Mouse (Mus musculus) embryonic facial prominence, embryonic 12.5 days (tissue): ENCODE results near the gene Dnah10. TPM values are rescaled to one million over a fixed set of nuclear protein-coding genes. Genes with fewer than 3 reads are reported as not detected.

Experiments
- ATAC-seq: fragments of 200-750 bp; cut with Nextera tagmentation; 2 replicates; pipeline ENCODE4 v1.8.0; 2017; ENCODE audit not compliant: insufficient number of reproducible peaks, insufficient read depth, low FRiP score, low TSS enrichment
- H3K27ac ChIP-seq: fragments of 300-500 bp; sonication (generic); 2 replicates; pipeline ENCODE4 v1.5.1; 2016; ENCODE audit warnings: mild to moderate bottlenecking
- H3K27me3 ChIP-seq: fragments of 300-500 bp; sonication (generic); 2 replicates; pipeline ENCODE4 v1.6.1; 2016; ENCODE audit warnings: mild to moderate bottlenecking, moderate library complexity
- H3K36me3 ChIP-seq: fragments of 300-500 bp; sonication (generic); 2 replicates; pipeline ENCODE4 v1.6.1; 2016; ENCODE audit warnings: mild to moderate bottlenecking
- H3K4me1 ChIP-seq: fragments of 300-500 bp; sonication (generic); 2 replicates; pipeline ENCODE4 v1.6.1; 2016
- H3K4me2 ChIP-seq: fragments of 300-500 bp; sonication (generic); replicated peaks from 2 replicates; pipeline ENCODE4 v1.6.1; 2016; ENCODE audit warnings: mild to moderate bottlenecking, moderate library complexity
- H3K4me3 ChIP-seq: fragments of 300-500 bp; sonication (generic); 2 replicates; pipeline ENCODE4 v1.5.1; 2016; ENCODE audit warnings: mild to moderate bottlenecking
- H3K9ac ChIP-seq: fragments of 300-500 bp; sonication (generic); 2 replicates; pipeline ENCODE4 v1.6.1; 2016; ENCODE audit warnings: mild to moderate bottlenecking, moderate library complexity
- H3K9me3 ChIP-seq: fragments of 300-500 bp; sonication (generic); 2 replicates; pipeline ENCODE4 v1.6.1; 2016; ENCODE audit warnings: mild to moderate bottlenecking, moderate library complexity
- WGBS: fragments of 180-500 bp; shearing (Covaris S2); methylation state at CpG from one replicate; pipeline ENCODE4 v1.1.7; 2016; 5-methylcytosine and 5-hydroxymethylcytosine counted together
- polyA plus RNA-seq: library from polyadenylated mRNA; unstranded; fragments of >200 nt; fragmentation: Nextera tagmentation; extraction: Ambion mirVana; gene quantifications from 2 replicates; pipeline ENCODE4 v1.2.1, GENCODE M21; 2016

The Dnah10 gene
- polyA plus RNA-seq, 1 experiment from 2014 or later = 0.08 TPM

- Histone ChIP-seq H3K4me2 (no peak overlapping the region), H3K27me3 (no peaks in the 10 kb centered on the region), H3K36me3 (peaks cover 29% of the 10 kb centered on the region; the same call in 1 of the 2 replicates), H3K4me1 (no peaks in the 10 kb centered on the region), H3K27ac (no peak overlapping the region), H3K9ac (no peak overlapping the region), H3K9me3 (no peaks in the 10 kb centered on the region), H3K4me3 (no peak overlapping the region)
- no peak for ATAC-seq
- 90% methylated on average over 3 of the region's 3 CpGs for WGBS
Observed at GRCm38 (mm10) chr5:124873096-124873495, 148.2 kb downstream of the Dnah10 start.

GRCm38 (mm10) chr5:124873890-124874601, 149.2 kb downstream of the Dnah10 start:
- Histone ChIP-seq H3K9me3 (no peaks in the 10 kb centered on the region), H3K4me3 (no peak overlapping the region), H3K27me3 (no peaks in the 10 kb centered on the region), H3K4me2 (no peak overlapping the region), H3K9ac (no peak overlapping the region), H3K27ac (no peak overlapping the region), H3K36me3 (peaks cover 32% of the 10 kb centered on the region), H3K4me1 (no peaks in the 10 kb centered on the region)
- ATAC-seq = no peak
- WGBS = 92% methylated on average over 6 of the region's 6 CpGs

- WGBS = 88% methylated on average over 4 of the region's 4 CpGs
- H3K4me3 ChIP-seq = no peak overlapping the region
- no peaks in the 10 kb centered on the region for H3K4me1 ChIP-seq
- ATAC-seq = no peak
- H3K9me3 ChIP-seq = no peaks in the 10 kb centered on the region
- H3K27me3 ChIP-seq = no peaks in the 10 kb centered on the region
- peaks cover 48% of the 10 kb centered on the region for H3K36me3 ChIP-seq
- no peak overlapping the region for H3K27ac ChIP-seq
- H3K4me2 ChIP-seq = no peak overlapping the region
- no peak overlapping the region for H3K9ac ChIP-seq
Observed at GRCm38 (mm10) chr5:124879251-124879650, 154.4 kb downstream of the Dnah10 start.

GRCm38 (mm10) chr5:124879801-124880200, 154.9 kb downstream of the Dnah10 start:
- no peak overlapping the region for H3K4me2 ChIP-seq
- no peaks in the 10 kb centered on the region for H3K27me3 ChIP-seq
- no peak overlapping the region for H3K9ac ChIP-seq
- no peak for ATAC-seq
- 89% methylated on average over 6 of the region's 6 CpGs for WGBS
- no peak overlapping the region for H3K27ac ChIP-seq
- H3K9me3 ChIP-seq = no peaks in the 10 kb centered on the region
- H3K4me3 ChIP-seq = no peak overlapping the region
- H3K4me1 ChIP-seq = no peaks in the 10 kb centered on the region
- peaks cover 52% of the 10 kb centered on the region for H3K36me3 ChIP-seq

- Histone ChIP-seq H3K4me3 (no peak overlapping the region), H3K27ac (no peak overlapping the region), H3K9ac (no peak overlapping the region), H3K9me3 (no peaks in the 10 kb centered on the region), H3K27me3 (no peaks in the 10 kb centered on the region), H3K4me1 (no peaks in the 10 kb centered on the region), H3K4me2 (no peak overlapping the region), H3K36me3 (peaks cover 73% of the 10 kb centered on the region)
- WGBS = 91% methylated on average over 6 of the region's 6 CpGs
- no peak for ATAC-seq
Observed at GRCm38 (mm10) chr5:124883877-124884276, 159.0 kb downstream of the Dnah10 start.

Other genes with a start within 250 kb of the Dnah10 start
- gene Rilpl2, start 246.7 kb upstream of the Dnah10 start, polyA plus RNA-seq = 29.5 and 30.7 TPM in 2 replicates
- 26.5 and 27.2 TPM in 2 replicates for gene Snrnp35, start 242.0 kb upstream of the Dnah10 start, polyA plus RNA-seq
- gene Rilpl1, start 193.7 kb upstream of the Dnah10 start, polyA plus RNA-seq = 29.2 and 29.6 TPM in 2 replicates
- 453 and 479 TPM in 2 replicates for gene Tmed2, start 184.4 kb upstream of the Dnah10 start, polyA plus RNA-seq
- gene Ddx55, start 172.2 kb upstream of the Dnah10 start, polyA plus RNA-seq = 17.4 and 18.3 TPM in 2 replicates
- 71.6 and 72.6 TPM in 2 replicates for gene Eif2b1, start 146.0 kb upstream of the Dnah10 start, polyA plus RNA-seq
- 75.8 and 76.3 TPM in 2 replicates for gene Gtf2h3, start 145.9 kb upstream of the Dnah10 start, polyA plus RNA-seq
- gene Atp6v0a2, start 96.5 kb upstream of the Dnah10 start, polyA plus RNA-seq = 49.3 and 53.0 TPM in 2 replicates
- 13.4 and 13.5 TPM in 2 replicates for gene Ccdc92, start 137.3 kb downstream of the Dnah10 start, polyA plus RNA-seq
- 116 and 118 TPM in 2 replicates for gene Zfp664, start 137.6 kb downstream of the Dnah10 start, polyA plus RNA-seq